Mouse (Mus musculus) myocyte (in vitro differentiated cells): ENCODE results near the gene Olfr12. TPM values are rescaled to one million over a fixed set of nuclear protein-coding genes. Genes with fewer than 3 reads are reported as not detected.

Experiments
- H3K27me3 ChIP-seq: one replicate; pipeline ENCODE4 v1.6.1; 2011; ENCODE audit not compliant: control insufficient read depth, insufficient read depth, insufficient read length
- H3K36me3 ChIP-seq: one replicate; pipeline ENCODE4 v1.6.1; 2011; ENCODE audit not compliant: control insufficient read depth, insufficient read depth
- H3K4me2 ChIP-seq: one replicate; pipeline ENCODE4 v1.6.1; 2011; ENCODE audit warnings: low read depth, control low read depth
- H3K4me3 ChIP-seq: one replicate; pipeline ENCODE4 v1.5.1; 2011; ENCODE audit warnings: mild to moderate bottlenecking, control low read depth, moderate library complexity
- H3K79me2 ChIP-seq: one replicate; pipeline ENCODE4 v1.6.1; 2011; ENCODE audit not compliant: control insufficient read depth, insufficient read depth
- H3ac ChIP-seq: one replicate; pipeline ENCODE4 v1.6.1; 2011; ENCODE audit not compliant: control insufficient read depth, insufficient read length
- CEBPB ChIP-seq: IDR thresholded peaks from 2 replicates; pipeline ENCODE4 v1.6.1; 2011; ENCODE audit warnings: mild to moderate bottlenecking, moderate library complexity; ENCODE audit not compliant: poor library complexity, insufficient read depth, severe bottlenecking
- E2F4 ChIP-seq: IDR thresholded peaks from one replicate; pipeline ENCODE4 v1.6.1; 2011; ENCODE audit warnings: mild to moderate bottlenecking, control low read depth, moderate library complexity; ENCODE audit not compliant: insufficient read depth
- MAX ChIP-seq: IDR thresholded peaks from one replicate; pipeline ENCODE4 v1.6.1; 2011; ENCODE audit warnings: low read depth, mild to moderate bottlenecking, control low read depth
- MYOD1 ChIP-seq, 3 experiments: IDR thresholded peaks; one replicate each; pipeline ENCODE4 v1.6.1; 2011; ENCODE audit warnings: control low read depth in 2 of 3, low read depth in 2 of 3, mild to moderate bottlenecking in 2 of 3, moderate library complexity in 1 of 3; ENCODE audit not compliant: insufficient read length in 2 of 3, control insufficient read depth in 1 of 3
- MYOG ChIP-seq, 3 experiments: IDR thresholded peaks; one replicate each; pipeline ENCODE4 v1.6.1; 2011; ENCODE audit warnings: control low read depth in 2 of 3, low read depth in 2 of 3, mild to moderate bottlenecking in 2 of 3; ENCODE audit not compliant: insufficient read length in 2 of 3, control insufficient read depth in 1 of 3, insufficient read depth in 1 of 3
- POLR2A ChIP-seq: IDR thresholded peaks from one replicate; pipeline ENCODE4 v1.6.1; 2011; ENCODE audit warnings: low read depth, mild to moderate bottlenecking, control low read depth, moderate library complexity; ENCODE audit not compliant: insufficient read length
- POLR2AphosphoS2 ChIP-seq: IDR thresholded peaks from one replicate; pipeline ENCODE4 v1.6.1; 2011; ENCODE audit warnings: low read depth, control low read depth; ENCODE audit not compliant: insufficient read length
- REST ChIP-seq: IDR thresholded peaks from one replicate; pipeline ENCODE4 v1.6.1; 2011; ENCODE audit warnings: mild to moderate bottlenecking, control low read depth, moderate library complexity; ENCODE audit not compliant: insufficient read depth, insufficient read length
- SRF ChIP-seq: IDR thresholded peaks from one replicate; pipeline ENCODE4 v1.6.1; 2011; ENCODE audit warnings: low read depth; ENCODE audit not compliant: control insufficient read depth, insufficient read length
- TCF12 ChIP-seq: IDR thresholded peaks from one replicate; pipeline ENCODE4 v1.6.1; 2011; ENCODE audit warnings: mild to moderate bottlenecking, control low read depth; ENCODE audit not compliant: poor library complexity, insufficient read depth, severe bottlenecking
- TCF3 ChIP-seq: IDR thresholded peaks from one replicate; pipeline ENCODE4 v1.6.1; 2011; ENCODE audit warnings: low read depth, control low read depth; ENCODE audit not compliant: insufficient read length
- USF1 ChIP-seq: IDR thresholded peaks from one replicate; pipeline ENCODE4 v1.6.1; 2011; ENCODE audit warnings: low read depth, mild to moderate bottlenecking, control low read depth, moderate library complexity
- polyA plus RNA-seq: library from polyadenylated mRNA; unstranded; fragments of >200 nt; fragmentation: generic; extraction: Trizol; gene quantifications from one replicate; pipeline ENCODE4 v1.2.1, GENCODE M21; 2012; ENCODE audit warnings: missing spikeins

Gene Olfr12
- polyA plus RNA-seq, 1 experiment: not detected

GRCm38 (mm10) chr1:92605482-92605881 lies 12.1 kb upstream of the Olfr12 start, which contains the start of gene Olfr1410:
TSS of gene Olfr1410 (plus strand) at chr1:92605782.
- no peak within 1 kb of the TSS for H3K4me3 ChIP-seq
- H3K79me2 ChIP-seq: no peaks in the 10 kb centered on the region
- H3K27me3 ChIP-seq: peaks cover 42% of the 10 kb centered on the region
- no peaks in the 10 kb centered on the region for H3K36me3 ChIP-seq
- no peak within 1 kb of the TSS for H3K4me2 ChIP-seq
- H3ac ChIP-seq: no peak within 1 kb of the TSS
- TF ChIP-seq TCF12: no peak
- TF ChIP-seq USF1: no peak
- no peak for TF ChIP-seq MAX
- TF ChIP-seq TCF3: no peak

GRCm38 (mm10) chr1:92607711-92608110 lies 9.9 kb upstream of the Olfr12 start:
- TF ChIP-seq E2F4 (no peak), MAX (no peak), POLR2AphosphoS2 (no peak), MYOG (IDR thresholded peaks at IDR 0.05; ENCODE audit: control insufficient read depth in 1 of 3, insufficient read depth in 1 of 3, insufficient read length in 2 of 3, low read depth in 2 of 3) (no peak), POLR2A (no peak), CEBPB (no peak), TCF3 (no peak), REST (no peak), SRF (no peak)
- Histone ChIP-seq H3ac (no peak overlapping the region), H3K79me2 (no peaks in the 10 kb centered on the region), H3K4me2 (no peak overlapping the region), H3K4me3 (no peak overlapping the region), H3K36me3 (no peaks in the 10 kb centered on the region), H3K27me3 (peaks cover 42% of the 10 kb centered on the region)

GRCm38 (mm10) chr1:92611008-92611407 lies 6.6 kb upstream of the Olfr12 start:
- Histone ChIP-seq H3ac (no peak overlapping the region), H3K79me2 (no peaks in the 10 kb centered on the region), H3K4me3 (no peak overlapping the region), H3K27me3 (peaks cover 22% of the 10 kb centered on the region), H3K36me3 (no peaks in the 10 kb centered on the region), H3K4me2 (no peak overlapping the region)
- TF ChIP-seq MYOG (IDR thresholded peaks at IDR 0.05; ENCODE audit: control insufficient read depth in 1 of 3, insufficient read depth in 1 of 3, insufficient read length in 2 of 3, low read depth in 2 of 3): no peak
- no peak for TF ChIP-seq POLR2A
- no peak for TF ChIP-seq REST
- TF ChIP-seq MYOD1 (IDR thresholded peaks at IDR 0.05; ENCODE audit: control insufficient read depth in 1 of 3, insufficient read length in 2 of 3, low read depth in 2 of 3): no peak
- no peak for TF ChIP-seq MAX
- TF ChIP-seq POLR2AphosphoS2: no peak
- TF ChIP-seq USF1: no peak
- no peak for TF ChIP-seq E2F4
- TF ChIP-seq CEBPB: no peak
- TF ChIP-seq TCF12: no peak
- no peak for TF ChIP-seq TCF3
- no peak for TF ChIP-seq SRF

GRCm38 (mm10) chr1:92613175-92613574 lies 4.4 kb upstream of the Olfr12 start:
- H3K79me2 ChIP-seq: no peaks in the 10 kb centered on the region
- no peak overlapping the region for H3ac ChIP-seq
- peaks cover 5% of the 10 kb centered on the region for H3K27me3 ChIP-seq
- H3K36me3 ChIP-seq: no peaks in the 10 kb centered on the region
- no peak overlapping the region for H3K4me3 ChIP-seq
- no peak overlapping the region for H3K4me2 ChIP-seq
- TF ChIP-seq TCF3 (no peak), TCF12 (no peak), REST (no peak), MYOG (IDR thresholded peaks at IDR 0.05; ENCODE audit: control insufficient read depth in 1 of 3, insufficient read depth in 1 of 3, insufficient read length in 2 of 3, low read depth in 2 of 3) (no peak), MYOD1 (IDR thresholded peaks at IDR 0.05; ENCODE audit: control insufficient read depth in 1 of 3, insufficient read length in 2 of 3, low read depth in 2 of 3) (no peak), SRF (no peak), POLR2AphosphoS2 (no peak), CEBPB (no peak), MAX (no peak), USF1 (no peak), E2F4 (no peak), POLR2A (no peak)

GRCm38 (mm10) chr1:92614516-92614915 lies 3.1 kb upstream of the Olfr12 start:
- Histone ChIP-seq H3K27me3 (no peaks in the 10 kb centered on the region), H3ac (no peak overlapping the region), H3K4me3 (no peak overlapping the region), H3K4me2 (no peak overlapping the region), H3K36me3 (no peaks in the 10 kb centered on the region), H3K79me2 (no peaks in the 10 kb centered on the region)
- TF ChIP-seq USF1 (no peak), POLR2A (no peak), MAX (no peak), REST (no peak), CEBPB (no peak), MYOD1 (IDR thresholded peaks at IDR 0.05; ENCODE audit: control insufficient read depth in 1 of 3, insufficient read length in 2 of 3, low read depth in 2 of 3) (no peak), POLR2AphosphoS2 (no peak), TCF12 (no peak), TCF3 (no peak), E2F4 (no peak), MYOG (IDR thresholded peaks at IDR 0.05; ENCODE audit: control insufficient read depth in 1 of 3, insufficient read depth in 1 of 3, insufficient read length in 2 of 3, low read depth in 2 of 3) (no peak), SRF (no peak)
